Mouse (Mus musculus) 3T3-L1 (cell line): ENCODE measurements around the gene Slc38a8.

Source experiments
- DNase-seq: peaks from one replicate; pipeline ENCODE4 v3.0.0-alpha.2; 2015; ENCODE audit warnings: low read depth, low spot score

The Slc38a8 gene

GRCm38 (mm10) chr8:119487093-119487492 lies 14.4 kb downstream of the Slc38a8 start:
- DNase-seq = no peak

GRCm38 (mm10) chr8:119484145-119484896 lies 17.2 kb downstream of the Slc38a8 start:
- DNase-seq = no peak

GRCm38 (mm10) chr8:119478684-119479083 lies 22.8 kb downstream of the Slc38a8 start:
- DNase-seq = no peak

- no peak for DNase-seq
These were observed 33.4 kb downstream of the Slc38a8 start for GRCm38 (mm10) chr8:119468091-119468490.

- DNase-seq = no peak
These were observed 34.7 kb downstream of the Slc38a8 start for GRCm38 (mm10) chr8:119466794-119467193.

GRCm38 (mm10) chr8:119466105-119466504 lies 35.4 kb downstream of the Slc38a8 start:
- DNase-seq = no peak

- no peak for DNase-seq
These were observed 37.8 kb downstream of the Slc38a8 start for GRCm38 (mm10) chr8:119463709-119464108.

- no peak for DNase-seq
These were observed 40.1 kb downstream of the Slc38a8 start for GRCm38 (mm10) chr8:119461356-119461755.

- DNase-seq = no peak
These were observed 41.8 kb downstream of the Slc38a8 start for GRCm38 (mm10) chr8:119459724-119460123.

GRCm38 (mm10) chr8:119456045-119456444 lies 45.5 kb downstream of the Slc38a8 start:
- DNase-seq = no peak

- no peak for DNase-seq
These were observed 48.6 kb downstream of the Slc38a8 start for GRCm38 (mm10) chr8:119452919-119453318.

GRCm38 (mm10) chr8:119451131-119451530 lies 50.4 kb downstream of the Slc38a8 start:
- DNase-seq = no peak

- no peak for DNase-seq
These were observed 51.9 kb downstream of the Slc38a8 start for GRCm38 (mm10) chr8:119449627-119450026.

GRCm38 (mm10) chr8:119447781-119448170 lies 53.7 kb downstream of the Slc38a8 start:
- no peak for DNase-seq

- DNase-seq = no peak
These were observed 54.3 kb downstream of the Slc38a8 start for GRCm38 (mm10) chr8:119446990-119447780.

- peak; percentile 40 for DNase-seq
These were observed 55.1 kb downstream of the Slc38a8 start, which contains the start of gene Necab2 for GRCm38 (mm10) chr8:119446211-119446989. TSS of gene Necab2 (plus strand) at chr8:119446719.

GRCm38 (mm10) chr8:119442970-119443369 lies 58.5 kb downstream of the Slc38a8 start:
- DNase-seq = no peak

- DNase-seq = no peak
These were observed 59.5 kb downstream of the Slc38a8 start for GRCm38 (mm10) chr8:119442013-119442412.

GRCm38 (mm10) chr8:119440952-119441270 lies 60.6 kb downstream of the Slc38a8 start:
- DNase-seq = no peak

- DNase-seq = peak; percentile 87
These were observed 61.1 kb downstream of the Slc38a8 start for GRCm38 (mm10) chr8:119440250-119440951.

GRCm38 (mm10) chr8:119439893-119440249 lies 61.6 kb downstream of the Slc38a8 start:
- no peak for DNase-seq

- no peak for DNase-seq
These were observed 62.1 kb downstream of the Slc38a8 start for GRCm38 (mm10) chr8:119439424-119439823.
